Mouse (Mus musculus) CH12.LX (cell line): ENCODE results near the gene Clcn2. TPM values are rescaled to one million over a fixed set of nuclear protein-coding genes. Genes with fewer than 3 reads are reported as not detected.

Experiments
- DNase-seq: peaks from one replicate; pipeline ENCODE4 v3.0.0-alpha.2; 2013; ENCODE audit errors: extremely low read depth
- H3K27ac ChIP-seq: 2 replicates; pipeline ENCODE4 v1.5.1; 2012; ENCODE audit warnings: low read depth, mild to moderate bottlenecking, control low read depth, moderate library complexity; ENCODE audit not compliant: insufficient read depth
- H3K27me3 ChIP-seq: replicated peaks from 2 replicates; pipeline ENCODE3; 2012; ENCODE audit warnings: inconsistent platforms
- H3K36me3 ChIP-seq, 2 experiments: replicated peaks in 1 of 2; 2 replicates each; pipeline versions ENCODE3 to v1.6.1; 2012; ENCODE audit warnings: inconsistent platforms in 1 of 2, low read length in 1 of 2, mild to moderate bottlenecking in 1 of 2, mixed read lengths in 1 of 2, moderate library complexity in 1 of 2; ENCODE audit not compliant: control insufficient read depth in 1 of 2, insufficient read depth in 1 of 2
- H3K4me1 ChIP-seq, 2 experiments: 2 replicates each; pipeline ENCODE4 v1.6.1; 2012; ENCODE audit warnings: inconsistent platforms in 1 of 2, moderate library complexity in 1 of 2; ENCODE audit not compliant: insufficient read depth in 2 of 2, control insufficient read depth in 1 of 2
- H3K4me2 ChIP-seq: 2 replicates; pipeline ENCODE4 v1.6.1; 2012; ENCODE audit warnings: low read depth, mild to moderate bottlenecking, control low read depth; ENCODE audit not compliant: poor library complexity, insufficient read depth, severe bottlenecking
- H3K4me3 ChIP-seq, 3 experiments: fragments of 150-350 bp in 1 of 3; sonication (generic) in 1 of 3; replicated peaks in 1 of 3; 2 replicates each; pipeline versions ENCODE3 to v1.5.1; 2011 to 2012; ENCODE audit warnings: low read depth in 2 of 3, low read length in 2 of 3, mild to moderate bottlenecking in 2 of 3, moderate library complexity in 2 of 3, control low read depth in 1 of 3, improper control_type of control experiment in 1 of 3, inconsistent platforms in 1 of 3, mixed read lengths in 1 of 3; ENCODE audit not compliant: poor library complexity in 1 of 3
- H3K79me2 ChIP-seq: replicated peaks from 2 replicates; pipeline ENCODE4 v1.6.1; 2012; ENCODE audit warnings: mild to moderate bottlenecking, moderate library complexity; ENCODE audit not compliant: control insufficient read depth, poor library complexity, insufficient read depth, severe bottlenecking; ENCODE audit errors: extremely low read depth
- H3K9ac ChIP-seq: 2 replicates; pipeline ENCODE4 v1.6.1; 2012; ENCODE audit warnings: low read depth, mild to moderate bottlenecking, control low read depth, moderate library complexity; ENCODE audit not compliant: insufficient read depth
- H3K9me3 ChIP-seq: replicated peaks from 2 replicates; pipeline ENCODE3; 2012; ENCODE audit warnings: low read length, inconsistent platforms, mixed read lengths
- BHLHE40 ChIP-seq: IDR thresholded peaks from 2 replicates; pipeline ENCODE4 v1.6.1; 2011; ENCODE audit warnings: mild to moderate bottlenecking, low read depth, low read length, improper control_type of control experiment
- CHD1 ChIP-seq: IDR thresholded peaks from 2 replicates; pipeline ENCODE4 v1.6.1; 2012; ENCODE audit warnings: low read depth, low read length, improper control_type of control experiment, inconsistent platforms
- CHD2 ChIP-seq: IDR thresholded peaks from 2 replicates; pipeline ENCODE4 v1.6.1; 2011; ENCODE audit warnings: low read length, improper control_type of control experiment
- CTCF ChIP-seq, 2 experiments: IDR thresholded peaks in 1 of 2; conservative IDR thresholded peaks in 1 of 2; 2 replicates each; pipeline ENCODE4 v1.5.1; 2011 to 2012; ENCODE audit warnings: low read depth in 2 of 2, low read length in 2 of 2, improper control_type of control experiment in 1 of 2, inconsistent platforms in 1 of 2, mild to moderate bottlenecking in 1 of 2, moderate library complexity in 1 of 2
- E2F4 ChIP-seq: IDR thresholded peaks from 2 replicates; pipeline ENCODE4 v1.6.1; 2011; ENCODE audit warnings: low read depth, low read length, improper control_type of control experiment; ENCODE audit not compliant: insufficient replicate concordance
- ELF1 ChIP-seq: IDR thresholded peaks from 2 replicates; pipeline ENCODE4 v1.6.1; 2014; ENCODE audit warnings: low read depth, mild to moderate bottlenecking, inconsistent platforms, low read length, improper control_type of control experiment
- ETS1 ChIP-seq: conservative IDR thresholded peaks from 2 replicates; pipeline ENCODE4 v1.6.1; 2012; ENCODE audit warnings: low read depth, mild to moderate bottlenecking, inconsistent platforms, low read length, improper control_type of control experiment, moderate library complexity
- GABPA ChIP-seq: IDR thresholded peaks from 2 replicates; pipeline ENCODE4 v1.6.1; 2012; ENCODE audit warnings: low read depth, low read length, improper control_type of control experiment, inconsistent platforms; ENCODE audit not compliant: insufficient replicate concordance
- HCFC1 ChIP-seq: IDR thresholded peaks from 2 replicates; pipeline ENCODE4 v1.6.1; 2012; ENCODE audit warnings: low read depth, mild to moderate bottlenecking, inconsistent platforms, low read length, improper control_type of control experiment
- IRF4 ChIP-seq: IDR thresholded peaks from 2 replicates; pipeline ENCODE4 v1.6.1; 2014; ENCODE audit warnings: low read depth, mild to moderate bottlenecking, inconsistent platforms, low read length, improper control_type of control experiment
- JUND ChIP-seq: conservative IDR thresholded peaks from 2 replicates; pipeline ENCODE4 v1.6.1; 2011; ENCODE audit warnings: low read depth, low read length, improper control_type of control experiment
- KAT2A ChIP-seq: IDR thresholded peaks from 2 replicates; pipeline ENCODE4 v1.6.1; 2012; ENCODE audit warnings: low read length, improper control_type of control experiment, inconsistent platforms; ENCODE audit not compliant: insufficient replicate concordance
- MAFK ChIP-seq: IDR thresholded peaks from 2 replicates; pipeline ENCODE4 v1.6.1; 2011; ENCODE audit warnings: low read length, improper control_type of control experiment; ENCODE audit not compliant: insufficient replicate concordance
- MAX ChIP-seq: IDR thresholded peaks from 2 replicates; pipeline ENCODE4 v1.6.1; 2011; ENCODE audit warnings: low read length, improper control_type of control experiment
- MAZ ChIP-seq: IDR thresholded peaks from 2 replicates; pipeline ENCODE4 v1.6.1; 2012; ENCODE audit warnings: low read depth, mild to moderate bottlenecking, inconsistent platforms, low read length, improper control_type of control experiment, moderate library complexity
- MEF2A ChIP-seq: IDR thresholded peaks from 2 replicates; pipeline ENCODE4 v1.6.1; 2014; ENCODE audit warnings: low read depth, mild to moderate bottlenecking, inconsistent platforms, low read length, improper control_type of control experiment, borderline replicate concordance
- MXI1 ChIP-seq: IDR thresholded peaks from 2 replicates; pipeline ENCODE4 v1.6.1; 2011; ENCODE audit warnings: mild to moderate bottlenecking, low read depth, low read length, improper control_type of control experiment
- MYC ChIP-seq: IDR thresholded peaks from 2 replicates; pipeline ENCODE4 v1.6.1; 2011; ENCODE audit warnings: low read depth, mild to moderate bottlenecking, improper control_type of control experiment, low read length
- NELFE ChIP-seq: IDR thresholded peaks from 2 replicates; pipeline ENCODE4 v1.6.1; 2011; ENCODE audit warnings: low read depth, low read length, improper control_type of control experiment
- NRF1 ChIP-seq: IDR thresholded peaks from 2 replicates; pipeline ENCODE4 v1.6.1; 2014; ENCODE audit warnings: low read depth, mild to moderate bottlenecking, inconsistent platforms, low read length, improper control_type of control experiment, moderate library complexity
- PAX5 ChIP-seq: IDR thresholded peaks from 2 replicates; pipeline ENCODE4 v1.6.1; 2012; ENCODE audit warnings: low read length, inconsistent platforms, mixed read lengths
- POLR2A ChIP-seq: IDR thresholded peaks from 2 replicates; pipeline ENCODE4 v1.6.1; 2011; ENCODE audit warnings: low read depth, mild to moderate bottlenecking, improper control_type of control experiment, low read length
- POLR2AphosphoS2 ChIP-seq: IDR thresholded peaks from 2 replicates; pipeline ENCODE4 v1.6.1; 2011; ENCODE audit warnings: low read depth, low read length, improper control_type of control experiment
- RAD21 ChIP-seq: IDR thresholded peaks from 2 replicates; pipeline ENCODE4 v1.6.1; 2011; ENCODE audit warnings: low read depth, mild to moderate bottlenecking, low read length, improper control_type of control experiment, moderate library complexity
- RCOR1 ChIP-seq: conservative IDR thresholded peaks from 2 replicates; pipeline ENCODE4 v1.6.1; 2012; ENCODE audit warnings: low read depth, mild to moderate bottlenecking, inconsistent platforms, low read length, improper control_type of control experiment
- SIN3A ChIP-seq: IDR thresholded peaks from 2 replicates; pipeline ENCODE4 v1.6.1; 2012; ENCODE audit warnings: low read length, improper control_type of control experiment, inconsistent platforms
- SMC3 ChIP-seq: IDR thresholded peaks from 2 replicates; pipeline ENCODE4 v1.6.1; 2011; ENCODE audit warnings: low read depth, low read length, improper control_type of control experiment
- TBP ChIP-seq: conservative IDR thresholded peaks from 2 replicates; pipeline ENCODE4 v1.6.1; 2011; ENCODE audit warnings: low read depth, low read length, improper control_type of control experiment
- TCF12 ChIP-seq: IDR thresholded peaks from 2 replicates; pipeline ENCODE4 v1.6.1; 2014; ENCODE audit warnings: low read depth, mild to moderate bottlenecking, inconsistent platforms, low read length, improper control_type of control experiment
- UBTF ChIP-seq: IDR thresholded peaks from 2 replicates; pipeline ENCODE4 v1.6.1; 2012; ENCODE audit warnings: low read depth, mild to moderate bottlenecking, inconsistent platforms, low read length, improper control_type of control experiment, moderate library complexity
- USF1 ChIP-seq: IDR thresholded peaks from 2 replicates; pipeline ENCODE4 v1.6.1; 2014; ENCODE audit warnings: low read depth, mild to moderate bottlenecking, inconsistent platforms, low read length, improper control_type of control experiment
- USF2 ChIP-seq: conservative IDR thresholded peaks from 2 replicates; pipeline ENCODE4 v1.6.1; 2011; ENCODE audit warnings: low read depth, low read length, improper control_type of control experiment
- ZC3H11A ChIP-seq: IDR thresholded peaks from 2 replicates; pipeline ENCODE4 v1.6.1; 2012; ENCODE audit warnings: low read depth, mild to moderate bottlenecking, inconsistent platforms, low read length, improper control_type of control experiment
- ZKSCAN1 ChIP-seq: IDR thresholded peaks from 2 replicates; pipeline ENCODE4 v1.6.1; 2012; ENCODE audit warnings: low read depth, inconsistent platforms, low read length, improper control_type of control experiment, borderline replicate concordance
- ZNF384 ChIP-seq: IDR thresholded peaks from 2 replicates; pipeline ENCODE4 v1.6.1; 2012; ENCODE audit warnings: low read depth, low read length, improper control_type of control experiment, inconsistent platforms
- dilution Hi-C: fragments of 300-500 bp; cut with MboI; formaldehyde crosslinking; loops from 2 replicates; pipeline ENCODE4 v1.14.3; 2020; ENCODE audit warnings: low sequenced_read_pairs; ENCODE audit not compliant: extremely low pct_unique_long_range_greater_than_20kb, extremely low pct_ligation_motif_present
- in situ Hi-C: fragments of 300-500 bp; cut with MboI; formaldehyde crosslinking; loops from 3 replicates; pipeline ENCODE4 v1.14.3; 2019; ENCODE audit warnings: low sequenced_read_pairs, low pct_ligation_motif_present, low pct_unique_long_range_greater_than_20kb, mixed read lengths
- polyA plus RNA-seq: library from polyadenylated mRNA; unstranded; fragments of >175 nt; gene quantifications from 2 replicates; pipeline ENCODE4 v1.2.1, GENCODE M21; 2012; ENCODE audit warnings: low read depth; ENCODE audit not compliant: insufficient read length
- total RNA-seq, 2 experiments: library from RNA; depleted of rRNA; stranded (reverse); fragments of 300-350 nt in 1 of 2; fragments of >200 nt in 1 of 2; gene quantifications; 2 replicates each; pipeline ENCODE4 v1.2.3; 2012 to 2014

Gene Clcn2
- total and polyA plus RNA-seq, 3 experiments, result 1.2 to 4.5 (median 4.1) TPM

DNA sequence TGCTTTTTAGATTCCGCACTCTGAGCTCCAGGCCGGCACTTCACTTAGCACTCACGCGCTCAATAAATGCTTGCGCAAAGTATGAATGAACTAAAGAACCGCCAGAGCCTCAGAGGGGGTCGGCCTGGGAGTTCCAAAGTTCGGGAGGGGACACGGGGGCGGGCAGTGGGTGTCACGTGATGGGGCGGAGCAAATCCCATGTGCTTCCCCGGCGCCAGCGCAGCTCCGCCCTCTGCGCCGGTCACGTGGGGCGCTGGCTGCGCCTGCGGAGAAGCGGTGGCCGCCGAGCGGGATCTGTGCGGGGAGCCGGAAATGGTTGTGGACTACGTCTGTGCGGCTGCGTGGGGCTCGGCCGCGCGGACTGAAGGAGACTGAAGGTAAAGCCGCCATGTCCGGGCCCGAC lies 45.0 kb downstream of the Clcn2 start (continued):
- TF ChIP-seq CHD2 (0 out of 2 replicates have a peak, but pooled peaks have one; percentile 17), KAT2A (peak; percentile 60; the same call in 1 of the 2 replicates), ELF1 (peak; percentile 89), ZC3H11A (no peak), MYC (peak; percentile 98), RCOR1 (no peak), GABPA (no peak), JUND (no peak), POLR2A (peak; percentile 93)
- TF ChIP-seq, all 38 proteins: peak for 24

GRCm38 (mm10) chr16:20671886-20672285 lies 45.7 kb downstream of the Clcn2 start:
- TF ChIP-seq CHD2 (no peak), ETS1 (no peak), MAZ (no peak), BHLHE40 (no peak), UBTF (no peak), USF1 (no peak), TCF12 (no peak), CTCF (conservative IDR thresholded peaks at IDR 0.05 in 1 of 2, IDR thresholded peaks at IDR 0.05 in 1 of 2; ENCODE audit: low read depth in 2 of 2, low read length in 2 of 2) (peak in 1 of 2 experiments; percentile 23; a peak in 1 of 4 replicates), ELF1 (no peak), PAX5 (no peak), RCOR1 (no peak), USF2 (no peak), POLR2A (no peak), RAD21 (no peak), MAFK (no peak), IRF4 (no peak), E2F4 (no peak), MEF2A (peak; percentile 33; the same call in 1 of the 2 replicates), ZC3H11A (no peak), NELFE (no peak), ZKSCAN1 (no peak), ZNF384 (no peak), HCFC1 (peak; percentile 34; the same call in 1 of the 2 replicates), POLR2AphosphoS2 (no peak), SMC3 (no peak), MYC (no peak), MXI1 (no peak), SIN3A (peak; percentile 11), TBP (0 out of 2 replicates have a peak, but pooled peaks have one; percentile 36), JUND (no peak), CHD1 (no peak), KAT2A (no peak), MAX (no peak), NRF1 (no peak)
- Histone ChIP-seq H3K27me3 (no peaks in the 10 kb centered on the region), H3K4me2 (peak overlapping the region; percentile 64), H3K79me2 (peaks cover 41% of the 10 kb centered on the region), H3K9me3 (no peaks in the 10 kb centered on the region), H3K4me1 (peaks cover 15 to 36% of the 10 kb centered on the region in 2 experiments), H3K27ac (no peak overlapping the region), H3K9ac (no peak overlapping the region; the same call in 1 of the 2 replicates), H3K36me3 (peaks cover 22 to 33% of the 10 kb centered on the region in 2 experiments), H3K4me3 (peak overlapping the region in 1 of 3 experiments; percentile 75)
- peak; percentile 55 for DNase-seq
- dilution Hi-C loops (no loop called here), in situ Hi-C loops (no loop called here)
